Mouse (Mus musculus) heart, adult 2 months (tissue): ENCODE data around the gene Msi2. TPM values are rescaled to one million over a fixed set of nuclear protein-coding genes. Genes with fewer than 3 reads are reported as not detected.

ENCODE experiments used
- DNase-seq, 2 experiments: peaks; one replicate each; pipeline ENCODE4 v3.0.0; 2021
- H3K27ac ChIP-seq: fragments of 200-600 bp; 2 replicates; pipeline ENCODE4 v1.8.1; 2022
- H3K27me3 ChIP-seq: fragments of 200-500 bp; 2 replicates; pipeline ENCODE4 v1.6.1; 2012; ENCODE audit warnings: mild to moderate bottlenecking, low read length, inconsistent platforms, mixed read lengths; ENCODE audit not compliant: control insufficient read depth, insufficient read depth
- H3K36me3 ChIP-seq: fragments of 200-500 bp; 2 replicates; pipeline ENCODE4 v1.6.1; 2012; ENCODE audit warnings: low read length, inconsistent platforms; ENCODE audit not compliant: control insufficient read depth, insufficient read depth
- H3K4me1 ChIP-seq: fragments of 200-500 bp; 2 replicates; pipeline ENCODE4 v1.6.1; 2011; ENCODE audit warnings: low read length; ENCODE audit not compliant: control insufficient read depth, insufficient read depth
- H3K4me3 ChIP-seq: fragments of 200-600 bp; 2 replicates; pipeline ENCODE4 v1.8.1; 2022
- H3K79me2 ChIP-seq: fragments of 200-500 bp; replicated peaks from 2 replicates; pipeline ENCODE4 v1.6.1; 2012; ENCODE audit warnings: mild to moderate bottlenecking, inconsistent platforms, low read length, moderate library complexity, mixed read lengths; ENCODE audit not compliant: control insufficient read depth, insufficient read depth
- H3K9ac ChIP-seq: fragments of 200-500 bp; 2 replicates; pipeline ENCODE4 v1.6.1; 2012; ENCODE audit warnings: low read depth, mild to moderate bottlenecking, control low read depth, inconsistent platforms, low read length, mixed read lengths
- CTCF ChIP-seq: fragments of 200-600 bp; IDR thresholded peaks from 2 replicates; pipeline ENCODE4 v1.8.1; 2022; ENCODE audit warnings: antibody characterized with exemption, mild to moderate bottlenecking, moderate library complexity
- EP300 ChIP-seq: fragments of 200-500 bp; IDR thresholded peaks from 2 replicates; pipeline ENCODE4 v1.6.1; 2011; ENCODE audit warnings: low read depth, low read length, control low read depth; ENCODE audit not compliant: insufficient read depth
- POLR2A ChIP-seq: fragments of 200-500 bp; IDR thresholded peaks from 2 replicates; pipeline ENCODE4 v1.6.1; 2011; ENCODE audit warnings: mild to moderate bottlenecking, low read depth, low read length, control low read depth; ENCODE audit not compliant: insufficient read depth
- WGBS: fragments of 180-500 bp; shearing (Covaris S2); methylation state at CpG from one replicate; pipeline ENCODE4 v1.1.7; 2018; 5-methylcytosine and 5-hydroxymethylcytosine counted together
- intact Hi-C: fragments of 180-260 bp; cut with DNase I; formaldehyde crosslinking; loops from one replicate; pipeline ENCODE4 v1.15.1; 2025
- polyA plus RNA-seq: library from polyadenylated mRNA; depleted of rRNA; stranded (reverse); fragments of >200 nt; gene quantifications from 2 replicates; pipeline ENCODE4 v1.2.3, GENCODE M21; 2012
- total RNA-seq, 2 experiments: library from RNA; stranded (reverse); gene quantifications; 2 replicates each; pipeline ENCODE4 v1.2.3; 2021

Gene Msi2
- total and polyA plus RNA-seq, 3 experiments: 42.5 to 208 (median 176) TPM

DNA sequence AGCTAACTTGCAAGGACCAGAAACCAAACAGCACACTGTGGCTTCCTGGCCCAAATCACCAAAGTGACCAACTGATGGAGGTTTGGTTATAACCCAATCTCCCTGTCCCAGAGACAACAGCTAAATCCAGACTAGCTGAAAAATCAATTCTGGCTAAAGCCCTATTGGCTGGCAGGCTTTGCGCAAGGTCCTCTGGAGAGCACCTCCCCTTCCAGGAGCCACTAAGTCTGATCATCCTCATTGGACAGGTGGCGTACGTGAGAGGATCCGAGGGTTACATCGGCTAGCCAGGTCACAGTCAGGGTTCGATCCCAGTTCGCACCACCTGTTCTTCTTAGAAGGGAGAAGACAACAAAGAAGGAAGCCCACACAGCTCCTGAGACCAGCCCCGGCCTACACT is 29.7 kb downstream of the Msi2 start:
- Histone ChIP-seq H3K9ac (no peak overlapping the region), H3K4me3 (no peak overlapping the region), H3K27ac (no peak overlapping the region), H3K27me3 (no peaks in the 10 kb centered on the region), H3K4me1 (peaks cover 6% of the 10 kb centered on the region; the same call in 1 of the 2 replicates), H3K36me3 (peaks cover 7% of the 10 kb centered on the region), H3K79me2 (peaks cover 3% of the 10 kb centered on the region; the same call in 1 of the 2 replicates)
- 98% methylated on average over 8 of the region's 8 CpGs for WGBS
- no peak for DNase-seq
- no peak for TF ChIP-seq CTCF
- TF ChIP-seq POLR2A: no peak
- TF ChIP-seq EP300: no peak
- intact Hi-C loops: no loop called here

DNA sequence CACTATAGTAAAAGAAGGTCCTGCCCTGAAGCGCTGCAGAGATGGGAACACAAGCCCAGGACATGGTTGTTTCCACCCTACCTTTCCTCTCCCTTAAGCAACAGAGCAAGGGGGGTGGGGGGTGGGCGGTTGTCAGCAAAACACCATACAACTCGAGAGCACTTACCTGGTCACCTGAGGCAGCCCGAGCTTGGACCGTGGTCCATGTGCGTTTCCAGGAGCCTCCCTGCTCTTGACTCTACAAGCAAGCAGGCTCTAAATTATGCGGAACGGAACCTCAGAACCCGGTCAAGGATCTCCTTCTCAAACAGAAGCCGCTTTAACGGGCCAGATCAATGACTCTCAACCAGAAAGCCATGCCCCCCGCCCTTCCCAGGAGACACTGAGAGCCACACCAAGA is 30.6 kb downstream of the Msi2 start:
- no peak overlapping the region for H3K27ac ChIP-seq
- peaks cover 7% of the 10 kb centered on the region for H3K36me3 ChIP-seq
- intact Hi-C loops: no loop called here
- WGBS: 88% methylated on average over 12 of the region's 12 CpGs
- TF ChIP-seq CTCF (no peak), EP300 (no peak), POLR2A (no peak)
- H3K4me3 ChIP-seq: no peak overlapping the region
- H3K4me1 ChIP-seq: peaks cover 4% of the 10 kb centered on the region; the same call in 1 of the 2 replicates
- H3K27me3 ChIP-seq: no peaks in the 10 kb centered on the region
- no peak overlapping the region for H3K9ac ChIP-seq
- no peak for DNase-seq
- peaks cover 3% of the 10 kb centered on the region; the same call in 1 of the 2 replicates for H3K79me2 ChIP-seq

DNA sequence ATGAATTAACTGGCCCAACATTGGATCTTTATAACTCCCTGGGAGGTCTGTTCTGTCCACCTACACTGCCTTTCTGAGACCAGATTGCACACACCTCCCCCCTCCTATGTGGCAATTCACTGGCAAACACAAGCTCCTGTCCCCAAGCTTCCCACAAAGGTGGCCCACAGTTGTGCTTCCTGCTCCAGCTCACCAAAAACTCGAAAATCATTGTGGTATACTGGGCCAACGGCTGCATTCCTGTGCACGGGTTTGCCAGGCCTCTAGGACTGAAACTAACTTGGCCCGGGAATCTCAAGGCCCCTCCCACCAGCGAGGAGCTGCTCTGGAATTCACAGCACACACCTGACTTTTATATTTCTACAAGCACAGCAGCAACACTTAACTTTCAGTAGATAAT is 31.3 kb downstream of the Msi2 start:
- peaks cover 7% of the 10 kb centered on the region for H3K36me3 ChIP-seq
- no peak for DNase-seq
- intact Hi-C loops: no loop called here
- H3K4me1 ChIP-seq: peaks cover 4% of the 10 kb centered on the region; the same call in 1 of the 2 replicates
- TF ChIP-seq CTCF (no peak), EP300 (no peak), POLR2A (no peak)
- WGBS: 42% methylated on average over 5 of the region's 5 CpGs
- H3K79me2 ChIP-seq: peaks cover 3% of the 10 kb centered on the region; the same call in 1 of the 2 replicates
- H3K4me3 ChIP-seq: no peak overlapping the region
- H3K27me3 ChIP-seq: no peaks in the 10 kb centered on the region
- no peak overlapping the region for H3K27ac ChIP-seq
- H3K9ac ChIP-seq: no peak overlapping the region

DNA sequence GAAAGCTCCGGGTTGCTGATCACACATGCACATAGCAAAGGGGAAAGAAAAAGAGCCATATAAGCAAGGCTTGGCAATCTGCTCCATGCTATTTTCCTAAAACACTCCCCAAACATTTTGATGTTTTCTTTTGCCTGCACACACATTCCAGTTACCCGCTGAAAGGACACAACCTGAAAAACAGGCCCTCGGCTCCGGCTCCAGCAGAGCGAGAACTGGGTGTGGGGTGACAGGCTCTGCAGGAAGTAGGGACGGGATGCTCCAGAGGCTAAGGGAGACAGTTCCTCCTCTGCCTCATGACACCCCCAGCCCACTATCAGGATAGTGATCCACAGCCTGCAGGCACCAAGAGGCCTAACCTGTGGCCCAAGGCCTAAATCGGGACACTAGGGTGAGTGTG is 32.3 kb downstream of the Msi2 start:
- DNase-seq: no peak
- Histone ChIP-seq H3K79me2 (peaks cover 3% of the 10 kb centered on the region; the same call in 1 of the 2 replicates), H3K27ac (no peak overlapping the region), H3K4me1 (peaks cover 1% of the 10 kb centered on the region; the same call in 1 of the 2 replicates), H3K9ac (no peak overlapping the region), H3K27me3 (no peaks in the 10 kb centered on the region), H3K36me3 (0 out of 2 replicates have a peak, but pooled peaks cover 2% of the 10 kb centered on the region), H3K4me3 (no peak overlapping the region)
- no peak for TF ChIP-seq CTCF
- no peak for TF ChIP-seq EP300
- TF ChIP-seq POLR2A: no peak
- 73% methylated on average over 7 of the region's 7 CpGs for WGBS
- intact Hi-C loops: no loop called here

DNA sequence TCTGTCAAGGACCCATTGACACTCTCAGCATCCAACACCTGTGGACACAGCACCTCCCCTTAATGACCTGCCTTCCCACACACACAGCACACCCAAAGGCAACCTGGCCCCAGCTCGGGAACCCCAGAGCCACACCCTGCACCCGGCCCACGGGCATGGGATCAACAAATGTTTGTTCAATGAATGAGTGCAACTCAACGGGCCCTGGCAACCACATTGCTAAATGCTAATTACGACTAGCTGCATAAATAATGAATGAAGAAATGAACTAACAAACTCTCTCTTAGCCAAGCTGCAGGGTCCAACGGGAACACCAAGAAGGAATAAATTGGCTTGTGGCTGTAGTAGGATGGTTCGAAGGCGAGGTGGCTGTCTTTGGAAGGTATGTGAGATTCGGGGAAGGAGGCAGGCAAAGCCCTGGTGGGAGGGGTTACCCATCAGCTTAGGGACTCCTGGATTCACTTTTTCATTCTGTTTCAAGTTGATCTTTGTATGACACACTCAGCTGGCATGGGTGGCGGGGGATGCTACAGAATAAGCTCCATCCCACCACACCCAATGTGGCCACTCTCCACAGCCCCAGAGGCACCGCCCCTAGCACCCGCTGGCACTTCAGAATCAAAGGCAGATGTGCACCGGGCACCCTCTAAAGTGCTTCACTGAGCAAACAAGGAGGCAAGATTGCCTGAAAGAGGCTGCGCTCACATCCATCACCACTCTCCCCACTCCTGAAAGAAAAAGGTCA is 35.1 kb downstream of the Msi2 start:
- DNase-seq: no peak
- WGBS: 85% methylated on average over 14 of the region's 14 CpGs
- intact Hi-C loops: no loop called here

DNA sequence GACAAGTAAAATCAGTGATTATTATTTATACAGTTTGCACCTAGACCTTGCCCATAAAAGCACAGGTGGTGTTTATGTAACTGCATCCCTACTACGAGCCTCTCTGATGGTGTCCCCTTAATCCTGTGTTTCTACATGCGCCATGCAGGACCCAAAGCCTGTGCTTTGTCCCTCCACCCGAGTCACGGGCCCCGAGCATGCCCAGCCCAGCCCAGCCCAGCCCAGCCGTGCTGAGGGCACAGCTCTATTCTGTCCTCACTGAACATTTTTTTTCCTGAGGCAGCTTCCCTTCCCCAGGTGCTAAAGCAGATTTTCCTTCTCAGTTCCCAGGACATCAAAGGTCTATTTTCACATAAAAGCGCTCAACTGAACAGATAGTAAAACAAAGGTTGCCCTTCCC is 41.0 kb downstream of the Msi2 start:
- Histone ChIP-seq H3K27me3 (no peaks in the 10 kb centered on the region), H3K4me1 (peaks cover 6% of the 10 kb centered on the region), H3K27ac (no peak overlapping the region), H3K79me2 (peaks cover 5% of the 10 kb centered on the region; the same call in 1 of the 2 replicates), H3K36me3 (peaks cover 3% of the 10 kb centered on the region), H3K9ac (no peak overlapping the region), H3K4me3 (no peak overlapping the region)
- 80% methylated on average over 7 of the region's 7 CpGs for WGBS
- no peak for TF ChIP-seq POLR2A
- no peak for TF ChIP-seq EP300
- no peak for TF ChIP-seq CTCF
- no peak for DNase-seq
- intact Hi-C loops: no loop called here

More for the DNA sequence above, 35.1 kb downstream of the Msi2 start:
- TF ChIP-seq EP300 (no peak), POLR2A (no peak), CTCF (no peak)
- Histone ChIP-seq H3K4me3 (no peak overlapping the region), H3K79me2 (peaks cover 3% of the 10 kb centered on the region; the same call in 1 of the 2 replicates), H3K27ac (no peak overlapping the region), H3K9ac (no peak overlapping the region), H3K27me3 (no peaks in the 10 kb centered on the region), H3K36me3 (no peaks in the 10 kb centered on the region), H3K4me1 (peaks cover 2% of the 10 kb centered on the region)
